8 mouse cellular contexts compared by ENCODE assay signal in the genomic region with DNA sequence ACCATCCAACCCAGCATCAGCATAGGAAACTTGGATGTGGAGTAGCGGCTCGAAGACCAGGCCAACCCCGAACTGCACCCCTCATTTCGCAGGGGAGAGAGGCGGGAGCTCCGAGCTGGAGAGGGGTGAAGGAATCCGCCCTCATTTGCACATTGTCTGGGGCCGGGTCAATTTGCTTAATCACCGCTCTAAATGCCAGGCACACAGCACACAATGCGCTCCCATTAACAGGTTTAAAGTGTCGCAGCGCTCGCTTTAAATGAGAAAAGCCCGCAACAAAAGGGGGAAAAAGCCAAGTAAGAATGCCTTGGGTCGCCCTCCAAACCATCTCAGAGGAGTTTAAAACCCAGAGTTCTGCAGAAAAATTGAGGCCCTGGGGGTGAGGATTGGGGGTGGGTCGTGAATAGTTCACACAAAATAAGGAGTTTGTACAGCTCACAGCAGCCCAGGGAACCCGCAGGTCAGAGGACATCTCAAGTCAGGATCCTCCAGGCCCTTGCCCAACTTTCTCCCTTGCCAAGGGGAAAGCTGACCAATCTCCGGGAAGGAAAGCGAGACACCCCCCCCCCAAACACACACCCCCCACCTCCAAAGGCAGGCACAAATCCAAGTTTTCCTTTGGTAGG. TPM values are rescaled to one million over a fixed set of nuclear protein-coding genes. Genes with fewer than 3 reads are reported as not detected.
DNase-seq lines count a peak whose midpoint lies in the region; ATAC-seq and TF ChIP-seq lines count a peak whose summit lies in the region.

No protein-coding gene starts in this region.

- 49% methylated on average over 19 of the region's 19 CpGs for WGBS in heart, adult 2 months
- 1% methylated on average over 19 of the region's 19 CpGs for WGBS in forebrain, embryonic 12.5 days
- 4% methylated on average over 19 of the region's 19 CpGs for WGBS in kidney, embryonic 16.5 days
- 1% methylated on average over 19 of the region's 19 CpGs for WGBS in midbrain, embryonic 13.5 days

- TF ChIP-seq EP300 in heart, adult 2 months (IDR thresholded peaks at IDR 0.05; ENCODE audit: insufficient read depth, low read depth, low read length): no peak

- peak overlapping the region; percentile 85 for H3K4me2 ChIP-seq in forebrain, embryonic 12.5 days
- H3K4me2 ChIP-seq in kidney, embryonic 16.5 days (replicated peaks; ENCODE audit: low read depth, low read length): peak overlapping the region; percentile 88
- H3K4me2 ChIP-seq in midbrain, embryonic 13.5 days (replicated peaks): peak overlapping the region; percentile 98

- no peak overlapping the region; the same call in 1 of the 2 replicates for H3K27ac ChIP-seq in heart, adult 2 months
- peak overlapping the region; percentile 65 for H3K27ac ChIP-seq in forebrain, embryonic 12.5 days
- H3K27ac ChIP-seq in kidney, embryonic 16.5 days (ENCODE audit: low read length): peak overlapping the region; percentile 95; the same call in 1 of the 2 replicates
- H3K27ac ChIP-seq in midbrain, embryonic 13.5 days: no peak overlapping the region

- intact Hi-C loops in heart, adult 2 months (cut with DNase I): no loop called here
- intact Hi-C loops in heart, postnatal 25 days (cut with DNase I): loop anchor here (5.0 kb wide), 2 partner anchors 40 to 110 kb away; partner anchors contain the start of gene Kcmf1
- intact Hi-C loops in gastrocnemius, postnatal 36 days (cut with DNase I): no loop called here

- H3K9ac ChIP-seq in heart, adult 2 months (ENCODE audit: low read depth, low read length): peak overlapping the region; percentile 81
- H3K9ac ChIP-seq in forebrain, embryonic 12.5 days: peak overlapping the region; percentile 78
- H3K9ac ChIP-seq in kidney, embryonic 16.5 days (replicated peaks; ENCODE audit: low read length): peak overlapping the region; percentile 94
- peak overlapping the region; percentile 80 for H3K9ac ChIP-seq in midbrain, embryonic 13.5 days (replicated peaks)

- no peaks in the 10 kb centered on the region for H3K9me3 ChIP-seq in forebrain, embryonic 12.5 days
- no peaks in the 10 kb centered on the region for H3K9me3 ChIP-seq in kidney, embryonic 16.5 days (ENCODE audit: low read length)
- no peaks in the 10 kb centered on the region for H3K9me3 ChIP-seq in midbrain, embryonic 13.5 days

- no peak for TF ChIP-seq CTCF in heart, adult 2 months (IDR thresholded peaks at IDR 0.05)

- no peak for TF ChIP-seq POLR2A in heart, adult 2 months (IDR thresholded peaks at IDR 0.05; ENCODE audit: insufficient read depth, low read depth, low read length)

- peak overlapping the region; percentile 91 for H3K4me3 ChIP-seq in heart, adult 2 months
- peak overlapping the region; percentile 72 for H3K4me3 ChIP-seq in forebrain, embryonic 12.5 days (replicated peaks)
- peak overlapping the region; percentile 70 for H3K4me3 ChIP-seq in kidney, embryonic 16.5 days (ENCODE audit: low read length)
- peak overlapping the region; percentile 76 for H3K4me3 ChIP-seq in midbrain, embryonic 13.5 days (replicated peaks)

- DNase-seq in heart, adult 2 months: peak; percentile 15 to 33
- no peak for DNase-seq in heart, postnatal 25 days (ENCODE audit: low spot score)
- no peak for DNase-seq in frontal cortex, postnatal 25 days (ENCODE audit: low spot score in 2 of 2)
- DNase-seq in gastrocnemius, postnatal 36 days: no peak
- DNase-seq in T-cell, adult 2 months (ENCODE audit: low spot score): no peak

- peaks cover 2% of the 10 kb centered on the region for H3K4me1 ChIP-seq in heart, adult 2 months (ENCODE audit: control insufficient read depth, insufficient read depth, low read length)
- H3K4me1 ChIP-seq in forebrain, embryonic 12.5 days: peaks cover 21% of the 10 kb centered on the region
- H3K4me1 ChIP-seq in kidney, embryonic 16.5 days (ENCODE audit: insufficient read depth, low read length): peaks cover 13% of the 10 kb centered on the region
- peaks cover 22% of the 10 kb centered on the region for H3K4me1 ChIP-seq in midbrain, embryonic 13.5 days (replicated peaks)

- H3K36me3 ChIP-seq in heart, adult 2 months (ENCODE audit: control insufficient read depth, insufficient read depth, low read length): no peaks in the 10 kb centered on the region
- 0 out of 2 replicates have a peak, but pooled peaks cover 3% of the 10 kb centered on the region for H3K36me3 ChIP-seq in forebrain, embryonic 12.5 days (replicated peaks)
- peaks cover 14% of the 10 kb centered on the region; the same call in 1 of the 2 replicates for H3K36me3 ChIP-seq in kidney, embryonic 16.5 days (ENCODE audit: insufficient read depth, low read length)
- H3K36me3 ChIP-seq in midbrain, embryonic 13.5 days: no peaks in the 10 kb centered on the region

- ATAC-seq in forebrain, embryonic 12.5 days (ENCODE audit: low FRiP score): peak; percentile 36; the same call in 1 of the 2 replicates
- ATAC-seq in kidney, embryonic 16.5 days (ENCODE audit: low FRiP score, low TSS enrichment): no peak
- ATAC-seq in midbrain, embryonic 13.5 days: no peak

- no peaks in the 10 kb centered on the region for H3K79me2 ChIP-seq in heart, adult 2 months (replicated peaks; ENCODE audit: control insufficient read depth, insufficient read depth, low read length)

- no peaks in the 10 kb centered on the region for H3K27me3 ChIP-seq in heart, adult 2 months (ENCODE audit: control insufficient read depth, insufficient read depth, low read length)
- peaks cover 24% of the 10 kb centered on the region; the same call in 1 of the 2 replicates for H3K27me3 ChIP-seq in forebrain, embryonic 12.5 days
- no peaks in the 10 kb centered on the region for H3K27me3 ChIP-seq in kidney, embryonic 16.5 days (ENCODE audit: insufficient read depth, low read length)
- H3K27me3 ChIP-seq in midbrain, embryonic 13.5 days: peaks cover 30% of the 10 kb centered on the region

RNA-seq across cellular contexts. Expression of gene Tcf7l1, which starts 1.6 kb away (rescaled TPM):
- 10 to 100 TPM in 1 of 2 experiments, 1 to 10 TPM in 1; 8.8 to 10.0 TPM for total RNA-seq in heart, adult 2 months (2021)
- polyA plus RNA-seq in heart, adult 2 months (2012; rRNA removed): 10.6 and 17.7 TPM in 2 replicates
- total RNA-seq in heart, postnatal 25 days (2021): 10 to 100 TPM; 10.4 to 11.8 TPM
- 24.4 and 25.9 TPM in 2 replicates for polyA plus RNA-seq in forebrain, embryonic 12.5 days (2016; fragmentation: Nextera tagmentation; extraction: Ambion mirVana)
- 31.5 and 35.6 TPM in 2 replicates for polyA plus RNA-seq in kidney, embryonic 16.5 days (2015; fragmentation: Nextera tagmentation; extraction: Ambion mirVana)
- polyA plus RNA-seq in midbrain, embryonic 13.5 days (2015; fragmentation: Nextera tagmentation; extraction: Ambion mirVana): 7.9 and 9.7 TPM in 2 replicates
- total RNA-seq in gastrocnemius, postnatal 36 days (2021): 1 to 10 TPM; 4.0 to 5.7 TPM

Comparison
In these comparisons a context has a peak if more than half of its experiments do, and no peak if none do; other contexts are left out.
1. DNase-seq: peak in heart, adult 2 months (2 of 2); none in heart, postnatal 25 days (single experiment), frontal cortex, postnatal 25 days (0 of 2), gastrocnemius, postnatal 36 days (0 of 2) and T-cell, adult 2 months (single experiment).
2. H3K27ac ChIP-seq: peak in forebrain, embryonic 12.5 days (single experiment) and kidney, embryonic 16.5 days (single experiment); none in heart, adult 2 months (single experiment) and midbrain, embryonic 13.5 days (single experiment).
3. Peak in every context shown above with its lines, with median percentiles within 50 percentile points of each other: H3K4me3 ChIP-seq, H3K9ac ChIP-seq and H3K4me2 ChIP-seq.